Mouse (Mus musculus): Measurements from ENCODE around the gene Ceacam9. TPM values are rescaled to one million over a fixed set of nuclear protein-coding genes. Genes with fewer than 3 reads are reported as not detected.
"Not testable (repeated sequence)": the region's sequence is repeated elsewhere in the genome, so short reads cannot be mapped to it uniquely, and the experiment has no call there.

The Ceacam9 gene
- polyA plus RNA-seq (2015; fragmentation: Nextera tagmentation; extraction: Ambion mirVana) = not detected in 2 replicates

DNA sequence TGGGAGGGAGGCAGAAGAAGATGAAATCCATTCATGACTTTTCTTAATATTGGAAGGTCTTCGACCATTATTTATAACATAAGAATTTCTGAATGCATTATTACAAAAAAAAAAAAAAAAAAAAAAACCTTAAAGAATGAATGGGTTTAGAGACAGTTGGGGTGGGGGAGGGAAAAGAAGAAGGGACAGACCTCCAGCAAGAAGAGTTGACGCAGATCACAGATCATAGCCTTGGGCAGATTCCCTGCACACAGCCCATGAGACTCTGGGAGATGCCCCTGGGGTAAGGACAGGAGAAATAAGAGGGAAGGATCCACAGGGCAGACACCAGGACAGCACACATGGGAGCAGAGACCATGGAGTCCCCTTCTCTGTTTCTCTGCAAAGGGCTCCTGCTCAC, at the start of gene Ceacam9:
TSS of gene Ceacam9 (plus strand) at position 301 of the 400 bp plus-strand sequence.
- no peak for TF ChIP-seq EP300 (IDR thresholded peaks at IDR 0.05; ENCODE audit: low read depth)
- no peak for TF ChIP-seq CTCF (IDR thresholded peaks at IDR 0.05; ENCODE audit: low read depth)
- H3K9ac ChIP-seq (replicated peaks) = no peak within 1 kb of the TSS
- H3K4me2 ChIP-seq (ENCODE audit: low read depth, low read length) = no peak within 1 kb of the TSS
- no peaks in the 10 kb centered on the region for H3K9me3 ChIP-seq (ENCODE audit: low read length)
- no peaks in the 10 kb centered on the region for H3K4me1 ChIP-seq (ENCODE audit: insufficient read depth)
- H3K27ac ChIP-seq (ENCODE audit: low read depth) = no peak within 1 kb of the TSS
- H3K36me3 ChIP-seq (replicated peaks; ENCODE audit: insufficient read depth, low read length) = no peaks in the 10 kb centered on the region
- no peak for DNase-seq
- no peak within 1 kb of the TSS for H3K4me3 ChIP-seq (ENCODE audit: low read depth, low read length)
- no peak for ATAC-seq
- WGBS (ENCODE audit: insufficient replicate concordance) = 70% methylated on average over 2 of the region's 2 CpGs
- no peaks in the 10 kb centered on the region for H3K27me3 ChIP-seq (ENCODE audit: insufficient read depth, low read length)

- ATAC-seq (no peak), DNase-seq (no peak)
- 44% methylated on average over 1 of the region's 1 CpGs for WGBS (ENCODE audit: insufficient replicate concordance)
- Histone ChIP-seq H3K27me3 (ENCODE audit: insufficient read depth, low read length) (no peaks in the 10 kb centered on the region), H3K4me3 (ENCODE audit: low read depth, low read length) (no peak overlapping the region), H3K4me1 (ENCODE audit: insufficient read depth) (no peaks in the 10 kb centered on the region), H3K9ac (replicated peaks) (no peak overlapping the region), H3K9me3 (ENCODE audit: low read length) (no peaks in the 10 kb centered on the region), H3K36me3 (replicated peaks; ENCODE audit: insufficient read depth, low read length) (no peaks in the 10 kb centered on the region), H3K4me2 (ENCODE audit: low read depth, low read length) (no peak overlapping the region), H3K27ac (ENCODE audit: low read depth) (no peak overlapping the region)
- TF ChIP-seq CTCF (IDR thresholded peaks at IDR 0.05; ENCODE audit: low read depth) = no peak
- no peak for TF ChIP-seq EP300 (IDR thresholded peaks at IDR 0.05; ENCODE audit: low read depth)
Measured at GRCm38 (mm10) chr7:16673823-16674222, 47.9 kb upstream of the Ceacam9 start.

- H3K9me3 ChIP-seq (ENCODE audit: low read length); H3K27me3 ChIP-seq (ENCODE audit: insufficient read depth, low read length); H3K27ac ChIP-seq (ENCODE audit: low read depth); H3K36me3 ChIP-seq (replicated peaks; ENCODE audit: insufficient read depth, low read length); H3K9ac ChIP-seq (replicated peaks); ATAC-seq; H3K4me3 ChIP-seq (ENCODE audit: low read depth, low read length); H3K4me1 ChIP-seq (ENCODE audit: insufficient read depth); DNase-seq; H3K4me2 ChIP-seq (ENCODE audit: low read depth, low read length): not testable (repeated sequence)
- WGBS (ENCODE audit: insufficient replicate concordance) = 41% methylated on average over 5 of the region's 5 CpGs
Measured at GRCm38 (mm10) chr7:16674699-16675098, 47.0 kb upstream of the Ceacam9 start.

DNA sequence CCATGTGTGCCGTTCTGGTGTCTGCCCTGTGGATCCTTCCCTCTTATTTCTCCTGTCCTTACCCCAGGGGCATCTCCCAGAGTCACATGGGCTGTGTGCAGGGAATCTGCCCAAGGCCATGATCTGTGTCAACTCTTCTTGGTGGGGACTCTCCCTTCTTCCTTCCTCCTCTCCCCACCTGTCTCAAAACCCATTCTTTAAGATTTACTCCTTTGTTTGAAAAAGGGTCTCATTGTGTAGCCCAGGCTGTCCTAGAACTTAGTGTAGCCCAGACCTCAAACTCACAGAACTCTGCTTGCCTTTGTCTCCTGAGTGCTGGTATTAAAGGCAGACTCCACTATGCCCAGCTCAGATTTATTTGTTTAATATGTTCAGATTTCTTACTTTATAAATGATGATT, 46.1 kb upstream of the Ceacam9 start, which contains the start of gene Ceacam15:
TSS of gene Ceacam15 (minus strand) at position 101 of the 400 bp plus-strand sequence.
- WGBS (ENCODE audit: insufficient replicate concordance) = 67% methylated on average over 1 of the region's 1 CpGs
- Histone ChIP-seq H3K4me2 (ENCODE audit: low read depth, low read length) (no peak within 1 kb of the TSS), H3K27me3 (ENCODE audit: insufficient read depth, low read length) (no peaks in the 10 kb centered on the region), H3K9me3 (ENCODE audit: low read length) (no peaks in the 10 kb centered on the region), H3K4me1 (ENCODE audit: insufficient read depth) (no peaks in the 10 kb centered on the region), H3K27ac (ENCODE audit: low read depth) (no peak within 1 kb of the TSS), H3K9ac (replicated peaks) (no peak within 1 kb of the TSS), H3K36me3 (replicated peaks; ENCODE audit: insufficient read depth, low read length) (no peaks in the 10 kb centered on the region), H3K4me3 (ENCODE audit: low read depth, low read length) (no peak within 1 kb of the TSS)
- no peak for TF ChIP-seq EP300 (IDR thresholded peaks at IDR 0.05; ENCODE audit: low read depth)
- TF ChIP-seq CTCF (IDR thresholded peaks at IDR 0.05; ENCODE audit: low read depth) = no peak
- no peak for DNase-seq
- no peak for ATAC-seq

- not testable (repeated sequence) for H3K4me1 ChIP-seq (ENCODE audit: insufficient read depth); H3K4me3 ChIP-seq (ENCODE audit: low read depth, low read length); H3K9ac ChIP-seq (replicated peaks); H3K36me3 ChIP-seq (replicated peaks; ENCODE audit: insufficient read depth, low read length); H3K27ac ChIP-seq (ENCODE audit: low read depth); H3K9me3 ChIP-seq (ENCODE audit: low read length); DNase-seq; ATAC-seq; H3K27me3 ChIP-seq (ENCODE audit: insufficient read depth, low read length); H3K4me2 ChIP-seq (ENCODE audit: low read depth, low read length)
- WGBS (ENCODE audit: insufficient replicate concordance) = 31% methylated on average over 3 of the region's 3 CpGs
Measured at GRCm38 (mm10) chr7:16680194-16680593, 41.5 kb upstream of the Ceacam9 start.

- H3K4me1 ChIP-seq (ENCODE audit: insufficient read depth) = no peaks in the 10 kb centered on the region
- H3K9ac ChIP-seq (replicated peaks) = no peak overlapping the region
- no peaks in the 10 kb centered on the region for H3K27me3 ChIP-seq (ENCODE audit: insufficient read depth, low read length)
- H3K4me3 ChIP-seq (ENCODE audit: low read depth, low read length) = no peak overlapping the region
- whole genome bisulfite sequencing (ENCODE audit: insufficient replicate concordance) = 56% methylated on average over 5 of the region's 5 CpGs
- H3K27ac ChIP-seq (ENCODE audit: low read depth) = no peak overlapping the region
- DNase-seq (no peak), ATAC-seq (peak; percentile 21; the same call in 1 of the 2 replicates)
- no peak overlapping the region for H3K4me2 ChIP-seq (ENCODE audit: low read depth, low read length)
- peaks cover 9% of the 10 kb centered on the region for H3K9me3 ChIP-seq (ENCODE audit: low read length)
- H3K36me3 ChIP-seq (replicated peaks; ENCODE audit: insufficient read depth, low read length) = no peaks in the 10 kb centered on the region
- TF ChIP-seq EP300 (IDR thresholded peaks at IDR 0.05; ENCODE audit: low read depth) = no peak; the same call in 1 of the 2 replicates
- TF ChIP-seq CTCF (IDR thresholded peaks at IDR 0.05; ENCODE audit: low read depth) = no peak; the same call in 1 of the 2 replicates
Measured at GRCm38 (mm10) chr7:16689196-16689595, 32.5 kb upstream of the Ceacam9 start.

DNA sequence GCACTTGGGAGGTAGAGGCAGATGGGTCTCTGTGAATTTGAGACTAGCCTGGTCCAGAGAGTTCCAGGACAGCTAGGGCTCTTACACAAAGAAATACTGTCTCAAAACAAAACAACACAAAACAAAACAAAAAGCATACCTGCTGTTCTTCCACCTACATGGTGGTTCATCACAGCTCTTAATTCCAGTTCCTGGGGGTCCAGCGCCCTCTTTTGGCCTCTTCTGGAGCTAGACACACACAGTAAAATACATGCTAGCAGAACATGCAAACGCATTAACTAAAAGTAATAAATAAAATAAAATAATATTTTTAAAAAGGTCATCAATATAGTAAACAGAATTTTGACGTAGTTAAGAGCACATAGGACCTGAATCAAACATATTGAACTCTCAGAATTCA, 26.7 kb upstream of the Ceacam9 start:
- Histone ChIP-seq H3K9me3 (ENCODE audit: low read length) (no peaks in the 10 kb centered on the region), H3K9ac (replicated peaks) (no peak overlapping the region), H3K4me2 (ENCODE audit: low read depth, low read length) (no peak overlapping the region), H3K36me3 (replicated peaks; ENCODE audit: insufficient read depth, low read length) (no peaks in the 10 kb centered on the region), H3K4me1 (ENCODE audit: insufficient read depth) (no peaks in the 10 kb centered on the region), H3K4me3 (ENCODE audit: low read depth, low read length) (no peak overlapping the region), H3K27me3 (ENCODE audit: insufficient read depth, low read length) (no peaks in the 10 kb centered on the region), H3K27ac (ENCODE audit: low read depth) (no peak overlapping the region)
- 34% methylated on average over 3 of the region's 3 CpGs for WGBS (ENCODE audit: insufficient replicate concordance)
- no peak for TF ChIP-seq EP300 (IDR thresholded peaks at IDR 0.05; ENCODE audit: low read depth)
- peak; percentile 59 for TF ChIP-seq CTCF (IDR thresholded peaks at IDR 0.05; ENCODE audit: low read depth)
- DNase-seq (peak; percentile 32), ATAC-seq (no peak)

Data from liver, postnatal 0 days (tissue).